11 mouse cellular contexts compared by ENCODE assay signal in the genomic region with DNA sequence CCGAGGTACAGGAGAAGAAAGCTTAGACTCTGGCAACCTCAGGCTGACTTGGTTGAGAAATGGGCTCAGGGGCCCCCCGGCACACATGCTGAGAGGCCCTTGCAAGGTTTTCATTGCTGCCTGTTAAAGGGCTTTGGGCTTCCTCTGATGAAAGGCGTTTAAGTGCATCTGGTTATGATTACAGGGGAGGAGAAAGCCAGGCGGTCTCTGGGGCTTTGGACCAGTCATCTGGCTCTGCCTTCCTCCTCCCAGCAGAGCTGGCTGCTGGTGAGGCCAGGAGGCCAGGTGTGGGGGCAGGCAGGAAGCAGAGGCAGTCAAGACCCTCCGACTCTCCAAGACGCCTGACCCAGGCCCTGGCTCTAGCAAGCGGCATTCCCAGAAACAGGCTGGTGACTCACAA. TPM values are rescaled to one million over a fixed set of nuclear protein-coding genes. Genes with fewer than 3 reads are reported as not detected.
DNase-seq lines count a peak whose midpoint lies in the region; ATAC-seq lines count a peak whose summit lies in the region.
"Had no signal": no experiment of that assay in that cellular context is flagged by ENCODE, and none has a peak within 500 bp of the region (broad histone marks: within the 10 kb centered on the region; RNA-seq: fewer than 3 reads in every experiment).

No protein-coding gene starts in this region.

- peak overlapping the region; percentile 69 for H3K4me2 ChIP-seq in heart, embryonic 13.5 days
- H3K4me2 ChIP-seq in embryonic facial prominence, embryonic 14.5 days (ENCODE audit: low read depth, low read length), result peak overlapping the region; percentile 58
- no peak overlapping the region for H3K4me2 ChIP-seq in midbrain, embryonic 11.5 days
- H3K4me2 ChIP-seq in liver, embryonic 11.5 days, result no peak overlapping the region

- H3K9me3 ChIP-seq in heart, embryonic 13.5 days, result no peaks in the 10 kb centered on the region
- no peaks in the 10 kb centered on the region for H3K9me3 ChIP-seq in embryonic facial prominence, embryonic 14.5 days (ENCODE audit: control insufficient read depth, low read length)
- no peaks in the 10 kb centered on the region for H3K9me3 ChIP-seq in midbrain, embryonic 11.5 days (ENCODE audit: control insufficient read depth, low read length)
- H3K9me3 ChIP-seq in liver, embryonic 11.5 days (ENCODE audit: control insufficient read depth, low read length), result no peaks in the 10 kb centered on the region

- peaks cover 71% of the 10 kb centered on the region for H3K27me3 ChIP-seq in heart, embryonic 13.5 days (replicated peaks)
- peaks cover 51% of the 10 kb centered on the region for H3K27me3 ChIP-seq in embryonic facial prominence, embryonic 14.5 days (replicated peaks; ENCODE audit: control insufficient read depth, insufficient read depth, low read length)
- peaks cover 59% of the 10 kb centered on the region for H3K27me3 ChIP-seq in midbrain, embryonic 11.5 days (ENCODE audit: control insufficient read depth, insufficient read depth, low read length)
- peaks cover 68% of the 10 kb centered on the region for H3K27me3 ChIP-seq in liver, embryonic 11.5 days (replicated peaks; ENCODE audit: control insufficient read depth, insufficient read depth, low read length)

- peak overlapping the region; percentile 8; the same call in 1 of the 2 replicates for H3K4me3 ChIP-seq in heart, embryonic 13.5 days
- no peak overlapping the region for H3K4me3 ChIP-seq in embryonic facial prominence, embryonic 14.5 days (ENCODE audit: low read depth, low read length)
- H3K4me3 ChIP-seq in midbrain, embryonic 11.5 days (ENCODE audit: low read depth, low read length), result no peak overlapping the region
- no peak overlapping the region for H3K4me3 ChIP-seq in liver, embryonic 11.5 days (ENCODE audit: low read depth, low read length)

- intact Hi-C loops in heart, postnatal 25 days (cut with DNase I), result loop anchor here (10.0 kb wide), 1 partner anchor 516 kb away; no protein-coding TSS in a partner anchor

- no peak for ATAC-seq in heart, embryonic 13.5 days (ENCODE audit: extremely low read depth, insufficient number of reproducible peaks, low FRiP score, low TSS enrichment)
- peak; percentile 13 for ATAC-seq in CD4-positive, CD25-positive, alpha-beta regulatory T cell, adult 4 months
- ATAC-seq in embryonic facial prominence, embryonic 14.5 days (ENCODE audit: low read depth), result peak; percentile 41
- no peak for ATAC-seq in midbrain, embryonic 11.5 days (ENCODE audit: low FRiP score)
- ATAC-seq in liver, embryonic 11.5 days (replicated peaks; ENCODE audit: low FRiP score), result no peak

- no peaks in the 10 kb centered on the region for H3K36me3 ChIP-seq in heart, embryonic 13.5 days
- no peaks in the 10 kb centered on the region for H3K36me3 ChIP-seq in embryonic facial prominence, embryonic 14.5 days (ENCODE audit: control insufficient read depth, insufficient read depth, low read length)
- H3K36me3 ChIP-seq in midbrain, embryonic 11.5 days (ENCODE audit: control insufficient read depth, insufficient read depth, low read length), result no peaks in the 10 kb centered on the region
- no peaks in the 10 kb centered on the region for H3K36me3 ChIP-seq in liver, embryonic 11.5 days (ENCODE audit: control insufficient read depth, insufficient read depth, low read length)

- H3K27ac ChIP-seq in heart, embryonic 13.5 days (replicated peaks), result no peak overlapping the region
- no peak overlapping the region for H3K27ac ChIP-seq in embryonic facial prominence, embryonic 14.5 days (replicated peaks; ENCODE audit: low read depth, low read length)
- no peak overlapping the region for H3K27ac ChIP-seq in midbrain, embryonic 11.5 days (ENCODE audit: low read depth, low read length)
- H3K27ac ChIP-seq in liver, embryonic 11.5 days (ENCODE audit: low read depth, low read length), result no peak overlapping the region

- peaks cover 41% of the 10 kb centered on the region for H3K4me1 ChIP-seq in heart, embryonic 13.5 days
- H3K4me1 ChIP-seq in embryonic facial prominence, embryonic 14.5 days (ENCODE audit: control insufficient read depth, insufficient read depth, low read length), result peaks cover 5% of the 10 kb centered on the region; the same call in 1 of the 2 replicates
- H3K4me1 ChIP-seq in midbrain, embryonic 11.5 days (ENCODE audit: control insufficient read depth, insufficient read depth, low read length), result peaks cover 14% of the 10 kb centered on the region
- peaks cover 7% of the 10 kb centered on the region for H3K4me1 ChIP-seq in liver, embryonic 11.5 days (replicated peaks; ENCODE audit: control insufficient read depth, insufficient read depth, low read length)

- DNase-seq in heart, postnatal 25 days (ENCODE audit: low spot score), result no peak
- DNase-seq in embryonic facial prominence, embryonic 14.5 days (ENCODE audit: low spot score), result peak; percentile 80
- peak; percentile 84 for DNase-seq in midbrain, embryonic 11.5 days (ENCODE audit: low spot score, missing footprints)
- no peak for DNase-seq in liver
- DNase-seq in liver, embryonic 11.5 days (ENCODE audit: low spot score), result no peak
- DNase-seq in Muller cell, postnatal 12 days (ENCODE audit: inconsistent ontology term), result no peak
- DNase-seq: adrenal gland, adult 8-10 months; cerebellum, adult 9-11 months; lung, embryonic 14.5 days had no signal

- H3K9ac ChIP-seq in heart, embryonic 13.5 days, result no peak overlapping the region
- H3K9ac ChIP-seq in embryonic facial prominence, embryonic 14.5 days (ENCODE audit: low read depth, low read length), result no peak overlapping the region
- H3K9ac ChIP-seq in midbrain, embryonic 11.5 days (ENCODE audit: low read length), result no peak overlapping the region
- no peak overlapping the region for H3K9ac ChIP-seq in liver, embryonic 11.5 days (ENCODE audit: low read depth, low read length)
- H3K9ac ChIP-seq: lung, embryonic 14.5 days had no signal

- WGBS in heart, embryonic 13.5 days, result 9% methylated on average over 7 of the region's 7 CpGs
- 17% methylated on average over 6 of the region's 7 CpGs for WGBS in embryonic facial prominence, embryonic 14.5 days
- 12% methylated on average over 7 of the region's 7 CpGs for WGBS in midbrain, embryonic 11.5 days
- WGBS in liver, embryonic 11.5 days, result 22% methylated on average over 7 of the region's 7 CpGs

RNA-seq across cellular contexts. Expression of gene Bcor, which starts 9.7 kb away (rescaled TPM):
- polyA plus RNA-seq in heart, embryonic 13.5 days (2015; fragmentation: Nextera tagmentation; extraction: Ambion mirVana), result 14.2 and 14.5 TPM in 2 replicates
- total RNA-seq in heart, postnatal 25 days (2021), result 10 to 100 TPM; 22.0 to 22.7 TPM
- polyA plus RNA-seq in CD4-positive, CD25-positive, alpha-beta regulatory T cell, adult 4 months (2017; shearing (Covaris generic)), result 10 to 100 TPM; 24.2 to 26.1 TPM
- polyA plus RNA-seq in embryonic facial prominence, embryonic 14.5 days (2014; fragmentation: Nextera tagmentation; extraction: Ambion mirVana), result 15.0 and 17.7 TPM in 2 replicates
- polyA plus RNA-seq in midbrain, embryonic 11.5 days (2014; fragmentation: Nextera tagmentation; extraction: Ambion mirVana), result 26.3 and 27.7 TPM in 2 replicates
- polyA plus RNA-seq in liver, embryonic 11.5 days (2014; fragmentation: Nextera tagmentation; extraction: Ambion mirVana), result 14.5 and 14.8 TPM in 2 replicates

Comparison
In these comparisons a context has a peak if more than half of its experiments do, and no peak if none do; other contexts are left out.
1. ATAC-seq: peak in CD4-positive, CD25-positive, alpha-beta regulatory T cell, adult 4 months (single experiment) and embryonic facial prominence, embryonic 14.5 days (single experiment); none in heart, embryonic 13.5 days (single experiment), midbrain, embryonic 11.5 days (single experiment) and liver, embryonic 11.5 days (single experiment).
2. H3K4me2 ChIP-seq: peak in heart, embryonic 13.5 days (single experiment) and embryonic facial prominence, embryonic 14.5 days (single experiment); none in midbrain, embryonic 11.5 days (single experiment) and liver, embryonic 11.5 days (single experiment).
3. DNase-seq: peak in embryonic facial prominence, embryonic 14.5 days (single experiment) and midbrain, embryonic 11.5 days (single experiment); none in heart, postnatal 25 days (single experiment), liver (single experiment), liver, embryonic 11.5 days (single experiment) and Muller cell, postnatal 12 days (single experiment).